Mouse (Mus musculus) kidney, embryonic 16.5 days (tissue): ENCODE measurements around the gene Chid1. TPM values are rescaled to one million over a fixed set of nuclear protein-coding genes. Genes with fewer than 3 reads are reported as not detected.
A peak's percentile ranks its signal among the peaks of the same experiment; 100 is the strongest.

Experiments used
- ATAC-seq: fragments of 200-750 bp; cut with Nextera tagmentation; 2 replicates; pipeline ENCODE4 v1.8.0; 2017; ENCODE audit warnings: moderate TSS enrichment; ENCODE audit not compliant: low FRiP score, low TSS enrichment
- H3K27ac ChIP-seq: fragments of 300-500 bp; sonication (generic); 2 replicates; pipeline ENCODE4 v1.5.1; 2014; ENCODE audit warnings: low read length
- H3K27me3 ChIP-seq: fragments of 300-500 bp; sonication (generic); 2 replicates; pipeline ENCODE4 v1.6.1; 2014; ENCODE audit warnings: low read length, control low read depth, mixed read lengths; ENCODE audit not compliant: insufficient read depth
- H3K36me3 ChIP-seq: fragments of 300-500 bp; sonication (generic); 2 replicates; pipeline ENCODE4 v1.6.1; 2014; ENCODE audit warnings: low read length, control low read depth, mixed read lengths; ENCODE audit not compliant: insufficient read depth
- H3K4me1 ChIP-seq: fragments of 300-500 bp; sonication (generic); 2 replicates; pipeline ENCODE4 v1.6.1; 2014; ENCODE audit warnings: low read length, control low read depth, mixed read lengths; ENCODE audit not compliant: insufficient read depth
- H3K4me2 ChIP-seq: fragments of 300-500 bp; sonication (generic); replicated peaks from 2 replicates; pipeline ENCODE4 v1.6.1; 2014; ENCODE audit warnings: low read depth, low read length
- H3K4me3 ChIP-seq: fragments of 300-500 bp; sonication (generic); 2 replicates; pipeline ENCODE4 v1.5.1; 2014; ENCODE audit warnings: mild to moderate bottlenecking, low read length
- H3K9ac ChIP-seq: fragments of 300-500 bp; sonication (generic); replicated peaks from 2 replicates; pipeline ENCODE4 v1.6.1; 2014; ENCODE audit warnings: low read length
- H3K9me3 ChIP-seq: fragments of 300-500 bp; sonication (generic); 2 replicates; pipeline ENCODE4 v1.6.1; 2016; ENCODE audit warnings: low read length, control low read depth
- WGBS: fragments of 180-500 bp; shearing (Covaris S2); extraction: QIAGEN DNeasy Blood & Tissue Kit; methylation state at CpG from one replicate; pipeline ENCODE4 v1.1.7; 2014; 5-methylcytosine and 5-hydroxymethylcytosine counted together
- polyA plus RNA-seq: library from polyadenylated mRNA; unstranded; fragments of >200 nt; fragmentation: Nextera tagmentation; extraction: Ambion mirVana; gene quantifications from 2 replicates; pipeline ENCODE4 v1.2.1, GENCODE M21; 2015

Chid1 gene
- polyA plus RNA-seq, 1 experiment from 2014 or later: 47.7 TPM

- under 1% methylated on average over 77 of the region's 81 CpGs for WGBS
- Histone ChIP-seq H3K4me1 (peaks cover 38% of the 10 kb centered on the region), H3K27me3 (no peaks in the 10 kb centered on the region), H3K4me3 (peak overlapping the region; percentile 61), H3K9me3 (no peaks in the 10 kb centered on the region), H3K36me3 (no peaks in the 10 kb centered on the region), H3K27ac (no peak overlapping the region), H3K4me2 (peak overlapping the region; percentile 96), H3K9ac (peak overlapping the region; percentile 66)
- peak; percentile 20; the same call in 1 of the 2 replicates for ATAC-seq
Observed at GRCm38 (mm10) chr7:141481498-141482401, 57.9 kb downstream of the Chid1 start.

- Histone ChIP-seq H3K4me3 (peak overlapping the region; percentile 61), H3K9ac (0 out of 2 replicates have a peak overlapping the region, but pooled peaks have one; percentile 40), H3K27ac (no peak overlapping the region), H3K27me3 (no peaks in the 10 kb centered on the region), H3K4me1 (peaks cover 44% of the 10 kb centered on the region), H3K4me2 (peak overlapping the region; percentile 96), H3K9me3 (no peaks in the 10 kb centered on the region), H3K36me3 (no peaks in the 10 kb centered on the region)
- ATAC-seq: peak; percentile 20; the same call in 1 of the 2 replicates
- WGBS: 8% methylated on average over 10 of the region's 10 CpGs
Observed at GRCm38 (mm10) chr7:141480842-141481497, 58.7 kb downstream of the Chid1 start.

- Histone ChIP-seq H3K27ac (peak overlapping the region; percentile 98), H3K4me3 (no peak overlapping the region), H3K4me2 (peak overlapping the region; percentile 91), H3K9ac (peak overlapping the region; percentile 40; the same call in 1 of the 2 replicates), H3K27me3 (no peaks in the 10 kb centered on the region), H3K36me3 (no peaks in the 10 kb centered on the region), H3K4me1 (peaks cover 60% of the 10 kb centered on the region), H3K9me3 (no peaks in the 10 kb centered on the region)
- ATAC-seq: no peak
- 70% methylated on average over 5 of the region's 5 CpGs for WGBS
Observed at GRCm38 (mm10) chr7:141478270-141478748, 61.3 kb downstream of the Chid1 start.

GRCm38 (mm10) chr7:141477578-141478269 lies 61.9 kb downstream of the Chid1 start:
- no peaks in the 10 kb centered on the region for H3K27me3 ChIP-seq
- peak overlapping the region; percentile 81; the same call in 1 of the 2 replicates for H3K4me3 ChIP-seq
- H3K4me1 ChIP-seq: peaks cover 61% of the 10 kb centered on the region
- no peaks in the 10 kb centered on the region for H3K9me3 ChIP-seq
- ATAC-seq: no peak
- H3K27ac ChIP-seq: peak overlapping the region; percentile 98
- peak overlapping the region; percentile 91 for H3K4me2 ChIP-seq
- 39% methylated on average over 4 of the region's 4 CpGs for WGBS
- peaks cover 2% of the 10 kb centered on the region; the same call in 1 of the 2 replicates for H3K36me3 ChIP-seq
- peak overlapping the region; percentile 53; the same call in 1 of the 2 replicates for H3K9ac ChIP-seq

GRCm38 (mm10) chr7:141476981-141477370 lies 62.7 kb downstream of the Chid1 start:
- WGBS: 16% methylated on average over 7 of the region's 7 CpGs
- Histone ChIP-seq H3K9ac (peak overlapping the region; percentile 53), H3K9me3 (no peaks in the 10 kb centered on the region), H3K27me3 (no peaks in the 10 kb centered on the region), H3K27ac (peak overlapping the region; percentile 98), H3K4me3 (peak overlapping the region; percentile 81), H3K4me2 (peak overlapping the region; percentile 91), H3K36me3 (peaks cover 5% of the 10 kb centered on the region; the same call in 1 of the 2 replicates), H3K4me1 (peaks cover 55% of the 10 kb centered on the region)
- no peak for ATAC-seq

GRCm38 (mm10) chr7:141476226-141476980 lies 63.3 kb downstream of the Chid1 start:
- peaks cover 51% of the 10 kb centered on the region for H3K4me1 ChIP-seq
- under 1% methylated on average over 16 of the region's 17 CpGs for WGBS
- peak overlapping the region; percentile 98 for H3K27ac ChIP-seq

GRCm38 (mm10) chr7:141475805-141476158 lies 63.9 kb downstream of the Chid1 start:
- peaks cover 13% of the 10 kb centered on the region for H3K36me3 ChIP-seq
- peak overlapping the region; percentile 91 for H3K4me2 ChIP-seq
- peak overlapping the region; percentile 81 for H3K4me3 ChIP-seq
- H3K4me1 ChIP-seq: peaks cover 45% of the 10 kb centered on the region
- H3K27ac ChIP-seq: peak overlapping the region; percentile 98
- no peaks in the 10 kb centered on the region for H3K9me3 ChIP-seq
- 1% methylated on average over 12 of the region's 12 CpGs for WGBS
- no peaks in the 10 kb centered on the region for H3K27me3 ChIP-seq
- ATAC-seq: no peak
- H3K9ac ChIP-seq: peak overlapping the region; percentile 90

More at GRCm38 (mm10) chr7:141476226-141476980, 63.3 kb downstream of the Chid1 start:
- peaks cover 7% of the 10 kb centered on the region; the same call in 1 of the 2 replicates for H3K36me3 ChIP-seq
- H3K4me2 ChIP-seq: peak overlapping the region; percentile 91
- H3K4me3 ChIP-seq: peak overlapping the region; percentile 81
- ATAC-seq: peak; percentile 80
- peak overlapping the region; percentile 90 for H3K9ac ChIP-seq
- H3K27me3 ChIP-seq: no peaks in the 10 kb centered on the region
- no peaks in the 10 kb centered on the region for H3K9me3 ChIP-seq

- peaks cover 19% of the 10 kb centered on the region for H3K36me3 ChIP-seq
- peak within 1 kb of the TSS; percentile 90 for H3K9ac ChIP-seq
- peak within 1 kb of the TSS; percentile 81 for H3K4me3 ChIP-seq
- under 1% methylated on average over 84 of the region's 87 CpGs for WGBS
- peaks cover 40% of the 10 kb centered on the region for H3K4me1 ChIP-seq
- H3K9me3 ChIP-seq: no peaks in the 10 kb centered on the region
- H3K27me3 ChIP-seq: no peaks in the 10 kb centered on the region
- ATAC-seq: peak; percentile 24
- H3K4me2 ChIP-seq: peak within 1 kb of the TSS; percentile 91
- H3K27ac ChIP-seq: peak within 1 kb of the TSS; percentile 98
Observed at GRCm38 (mm10) chr7:141475011-141475804, 64.4 kb downstream of the Chid1 start, which contains the start of the genes Polr2l and Tspan4. TSS of gene Polr2l (minus strand) at chr7:141475132. TSS of gene Tspan4 (plus strand) at chr7:141475240.
